In genomic region chr3:121577032-121577591, GRCm38 (mm10) we compare ENCODE assay signal across 8 mouse cellular contexts. TPM values are rescaled to one million over a fixed set of nuclear protein-coding genes. Genes with fewer than 3 reads are reported as not detected.
DNase-seq lines count a peak whose midpoint lies in the region; ATAC-seq and TF ChIP-seq lines count a peak whose summit lies in the region.

No protein-coding gene starts in this region.

- H3K9me3 ChIP-seq in hindbrain, embryonic 10.5 days: no peaks in the 10 kb centered on the region
- no peaks in the 10 kb centered on the region for H3K9me3 ChIP-seq in hindbrain, embryonic 16.5 days (ENCODE audit: control insufficient read depth, low read length)
- H3K9me3 ChIP-seq in embryonic facial prominence, embryonic 11.5 days (replicated peaks; ENCODE audit: control insufficient read depth, low read length): no peaks in the 10 kb centered on the region
- no peaks in the 10 kb centered on the region for H3K9me3 ChIP-seq in limb, embryonic 14.5 days (ENCODE audit: control insufficient read depth, low read length)

- no peak for TF ChIP-seq POLR2A in limb, embryonic 14.5 days (IDR thresholded peaks at IDR 0.05; ENCODE audit: borderline replicate concordance, extremely low read depth, insufficient read depth, insufficient read length)

- no peaks in the 10 kb centered on the region for H3K27me3 ChIP-seq in hindbrain, embryonic 10.5 days (ENCODE audit: insufficient read depth, poor library complexity, severe bottlenecking)
- no peaks in the 10 kb centered on the region for H3K27me3 ChIP-seq in hindbrain, embryonic 16.5 days (replicated peaks; ENCODE audit: control insufficient read depth, insufficient read depth, low read length)
- H3K27me3 ChIP-seq in embryonic facial prominence, embryonic 11.5 days (ENCODE audit: control insufficient read depth, insufficient read depth, low read length): no peaks in the 10 kb centered on the region
- H3K27me3 ChIP-seq in limb, embryonic 14.5 days (ENCODE audit: control insufficient read depth, insufficient read depth, low read length): no peaks in the 10 kb centered on the region

- no peak overlapping the region for H3K4me2 ChIP-seq in hindbrain, embryonic 16.5 days (ENCODE audit: low read length)
- H3K4me2 ChIP-seq in embryonic facial prominence, embryonic 11.5 days (ENCODE audit: low read depth, low read length): no peak overlapping the region
- no peak overlapping the region; the same call in 1 of the 2 replicates for H3K4me2 ChIP-seq in limb, embryonic 14.5 days (replicated peaks; ENCODE audit: low read depth, low read length, severe bottlenecking)

- no peaks in the 10 kb centered on the region for H3K36me3 ChIP-seq in hindbrain, embryonic 10.5 days
- H3K36me3 ChIP-seq in hindbrain, embryonic 16.5 days (ENCODE audit: control insufficient read depth, insufficient read depth, low read length): no peaks in the 10 kb centered on the region
- H3K36me3 ChIP-seq in embryonic facial prominence, embryonic 11.5 days (replicated peaks; ENCODE audit: control insufficient read depth, insufficient read depth, low read depth, low read length): no peaks in the 10 kb centered on the region
- no peaks in the 10 kb centered on the region for H3K36me3 ChIP-seq in limb, embryonic 14.5 days (ENCODE audit: control insufficient read depth, insufficient read depth, low read length)

- 45% methylated on average over 10 of the region's 10 CpGs for WGBS in hindbrain, embryonic 10.5 days
- 64% methylated on average over 10 of the region's 10 CpGs for WGBS in hindbrain, embryonic 16.5 days
- WGBS in embryonic facial prominence, embryonic 11.5 days: 20% methylated on average over 10 of the region's 10 CpGs
- 8% methylated on average over 10 of the region's 10 CpGs for WGBS in limb, embryonic 14.5 days

- H3K4me3 ChIP-seq in hindbrain, embryonic 10.5 days: no peak overlapping the region
- H3K4me3 ChIP-seq in hindbrain, embryonic 16.5 days (ENCODE audit: low read length): no peak overlapping the region
- no peak overlapping the region for H3K4me3 ChIP-seq in embryonic facial prominence, embryonic 11.5 days (ENCODE audit: low read depth, low read length)
- H3K4me3 ChIP-seq in limb, embryonic 14.5 days (replicated peaks; ENCODE audit: low read length): no peak overlapping the region

- H3K4me1 ChIP-seq in hindbrain, embryonic 10.5 days (replicated peaks): peaks cover 14% of the 10 kb centered on the region; the same call in 1 of the 2 replicates
- H3K4me1 ChIP-seq in hindbrain, embryonic 16.5 days (ENCODE audit: control insufficient read depth, insufficient read depth, low read depth, low read length): no peaks in the 10 kb centered on the region
- no peaks in the 10 kb centered on the region; the same call in 1 of the 2 replicates for H3K4me1 ChIP-seq in embryonic facial prominence, embryonic 11.5 days (ENCODE audit: control insufficient read depth, insufficient read depth, low read length)
- peaks cover 21% of the 10 kb centered on the region for H3K4me1 ChIP-seq in limb, embryonic 14.5 days (ENCODE audit: control insufficient read depth, insufficient read depth, low read length)

- intact Hi-C loops in heart, postnatal 14 days (cut with DNase I): no loop called here

- peak overlapping the region; percentile 35; the same call in 1 of the 2 replicates for H3K27ac ChIP-seq in hindbrain, embryonic 10.5 days
- no peak overlapping the region for H3K27ac ChIP-seq in hindbrain, embryonic 16.5 days (ENCODE audit: low read depth, low read length)
- H3K27ac ChIP-seq in embryonic facial prominence, embryonic 11.5 days (replicated peaks; ENCODE audit: low read depth, low read length): peak overlapping the region; percentile 60
- H3K27ac ChIP-seq in limb, embryonic 14.5 days (replicated peaks; ENCODE audit: low read depth, low read length): peak overlapping the region; percentile 58

- DNase-seq in hindbrain, embryonic 10.5 days (ENCODE audit: low spot score): peak; percentile 67
- peak; percentile 96 for DNase-seq in embryonic facial prominence, embryonic 11.5 days (ENCODE audit: low spot score)
- peak; percentile 47 to 63 for DNase-seq in heart, postnatal 14 days
- DNase-seq in limb, embryonic 14.5 days (ENCODE audit: low spot score): peak; percentile 89
- DNase-seq in ovary, postnatal 36 days (ENCODE audit: low spot score): peak; percentile 36
- DNase-seq in thymus, postnatal 14 days: no peak

- no peak for ATAC-seq in hindbrain, embryonic 16.5 days
- ATAC-seq in embryonic facial prominence, embryonic 11.5 days (replicated peaks; ENCODE audit: insufficient number of reproducible peaks, low FRiP score, low TSS enrichment, low read depth): peak; percentile 87
- peak; percentile 90 for ATAC-seq in limb, embryonic 14.5 days (ENCODE audit: low FRiP score, low read depth)
- no peak for ATAC-seq in erythroblast, adult 5-6 weeks (replicated peaks; ENCODE audit: low FRiP score, poor library complexity, severe bottlenecking)

- no peak overlapping the region for H3K9ac ChIP-seq in hindbrain, embryonic 16.5 days (ENCODE audit: low read depth, low read length)
- H3K9ac ChIP-seq in embryonic facial prominence, embryonic 11.5 days (replicated peaks; ENCODE audit: low read length): no peak overlapping the region
- no peak overlapping the region for H3K9ac ChIP-seq in limb, embryonic 14.5 days (ENCODE audit: low read depth, low read length, severe bottlenecking)

RNA-seq across cellular contexts. Expression of gene Slc44a3, which starts 44.9 kb away (rescaled TPM):
- polyA plus RNA-seq in hindbrain, embryonic 10.5 days (2016; fragmentation: Nextera tagmentation; extraction: Ambion mirVana): 0.33 and 0.98 TPM in 2 replicates
- polyA plus RNA-seq in hindbrain, embryonic 16.5 days (2015; fragmentation: Nextera tagmentation; extraction: Ambion mirVana): 0.51 and 0.59 TPM in 2 replicates
- 0.32 and 0.67 TPM in 2 replicates for polyA plus RNA-seq in embryonic facial prominence, embryonic 11.5 days (2014; fragmentation: Nextera tagmentation; extraction: Ambion mirVana)
- under 1 TPM; 0.10 to 0.24 TPM for total RNA-seq in heart, postnatal 14 days (2021)
- polyA plus RNA-seq in limb, embryonic 14.5 days (2012; rRNA removed): 0.82 and 0.91 TPM in 2 replicates
- 1.7 and 2.3 TPM in 2 replicates for polyA plus RNA-seq in limb, embryonic 14.5 days (2014; fragmentation: Nextera tagmentation; extraction: Ambion mirVana)
- total RNA-seq in erythroblast, adult 5-6 weeks (2015; ENCODE audit: low replicate concordance): not detected in 2 replicates
- not detected in 2 replicates for total RNA-seq in erythroblast, adult 5-6 weeks (2017; ENCODE audit: low replicate concordance)

Comparison
In these comparisons a context has a peak if more than half of its experiments do, and no peak if none do; other contexts are left out.
1. ATAC-seq: peak in embryonic facial prominence, embryonic 11.5 days (single experiment) and limb, embryonic 14.5 days (single experiment); none in hindbrain, embryonic 16.5 days (single experiment) and erythroblast, adult 5-6 weeks (single experiment).